Mouse (Mus musculus): ENCODE data around the gene Olfr342. TPM values are rescaled to one million over a fixed set of nuclear protein-coding genes. Genes with fewer than 3 reads are reported as not detected.

The Olfr342 gene
- total RNA-seq (2015) (not detected in 2 replicates), total RNA-seq (2017) (not detected in 2 replicates)

DNA sequence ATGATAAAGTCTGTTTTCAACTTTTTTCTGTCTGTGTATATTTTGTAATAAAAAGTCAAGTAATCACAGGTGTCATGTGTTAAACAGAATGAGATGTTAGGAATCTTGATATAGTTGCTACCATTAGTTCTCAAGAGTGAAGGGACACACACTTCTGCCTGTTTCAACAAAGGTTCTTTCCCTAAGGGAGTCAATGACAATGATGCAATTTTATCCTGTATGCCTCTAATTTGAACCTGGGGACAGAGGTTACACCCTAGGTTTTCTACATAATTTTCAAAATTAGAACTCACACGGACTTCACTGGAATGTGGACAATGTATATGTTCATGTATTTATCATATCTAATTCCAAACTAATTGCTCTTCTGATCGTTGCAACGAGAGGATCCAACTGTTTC is at the start of gene Olfr342:
TSS of gene Olfr342 (plus strand) at position 301 of the 400 bp plus-strand sequence.
- no peak for ATAC-seq (replicated peaks; ENCODE audit: poor library complexity)

DNA sequence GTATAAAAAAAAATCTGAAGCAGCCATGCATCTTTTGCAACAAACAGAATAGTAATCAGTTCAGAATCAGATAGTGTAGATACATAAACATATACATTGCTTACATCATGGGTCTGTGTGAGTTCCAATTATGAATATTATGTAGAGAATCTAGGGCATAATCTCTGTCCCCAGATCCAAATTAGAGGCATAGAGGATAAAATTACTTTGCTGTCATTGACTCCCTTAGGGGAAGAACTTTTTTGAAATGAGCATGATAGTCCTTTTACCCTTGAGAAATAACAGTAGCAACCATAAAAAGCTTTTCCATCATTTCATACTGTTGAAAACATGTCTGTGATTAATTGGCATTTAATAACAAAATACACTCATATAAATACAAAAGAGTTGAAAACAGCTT is 42.4 kb upstream of the Olfr342 start, which contains the start of gene Olfr341:
TSS of gene Olfr341 (minus strand) at position 101 of the 400 bp plus-strand sequence.
- no peak for ATAC-seq (replicated peaks; ENCODE audit: poor library complexity)

DNA sequence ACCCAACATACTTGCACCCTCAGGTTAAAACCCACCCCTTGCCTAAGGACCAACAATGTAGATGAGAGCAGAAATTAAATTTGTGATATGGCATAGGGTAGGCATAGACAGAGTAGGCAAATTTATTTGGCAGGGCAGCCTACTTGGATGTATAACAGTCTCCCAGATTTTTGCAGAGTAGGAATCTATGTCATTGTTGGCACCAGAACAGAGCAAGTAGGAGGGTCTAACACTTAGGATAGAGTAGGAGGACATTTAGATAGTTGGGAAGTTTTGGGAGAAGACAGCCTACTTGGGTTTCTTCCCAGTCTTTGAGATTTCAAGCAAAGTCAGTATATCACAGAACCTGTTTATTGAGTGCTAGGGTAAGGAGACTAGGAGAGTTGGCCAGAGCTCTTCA is 40.4 kb downstream of the Olfr342 start:
- no peak for ATAC-seq (replicated peaks; ENCODE audit: poor library complexity)

DNA sequence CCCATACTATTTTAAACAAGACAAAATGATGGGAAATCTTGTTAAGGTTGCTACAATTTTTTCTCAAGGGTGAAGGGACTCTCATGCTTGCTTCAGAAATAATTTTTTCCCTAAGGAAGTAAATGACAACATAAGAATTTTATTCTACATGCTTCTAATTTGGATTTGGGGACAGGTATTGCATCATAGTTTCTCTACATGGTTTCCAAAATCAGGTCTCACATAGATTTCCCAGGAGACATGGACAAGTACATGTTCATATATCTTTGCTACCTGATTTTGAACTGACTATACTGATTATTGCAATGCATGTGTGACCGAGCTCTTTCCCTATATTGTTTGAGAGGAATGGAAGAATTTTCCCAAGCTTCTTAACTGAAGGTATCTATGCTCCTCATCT is 41.6 kb downstream of the Olfr342 start, which contains the start of gene Olfr344:
TSS of gene Olfr344 (plus strand) at position 301 of the 400 bp plus-strand sequence.
- no peak for ATAC-seq (replicated peaks; ENCODE audit: poor library complexity)

DNA sequence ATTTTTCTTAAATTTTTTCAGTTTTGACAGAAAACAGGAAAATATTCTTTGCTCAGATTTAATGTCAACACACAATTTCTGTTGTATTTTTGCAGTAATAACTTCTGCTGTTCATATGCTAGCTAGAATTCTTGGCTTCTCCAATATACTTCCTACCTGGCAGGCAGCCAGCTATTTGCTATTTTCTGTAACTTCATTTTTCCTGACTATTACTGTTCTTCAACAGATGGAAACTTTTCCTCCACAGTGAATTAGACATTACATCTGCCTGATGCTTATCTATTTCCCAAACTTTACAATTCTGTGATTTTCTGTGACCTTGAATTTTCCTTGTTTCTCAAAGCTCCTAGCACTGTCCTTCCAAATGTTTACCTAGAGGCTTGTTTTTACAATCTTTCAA is 42.2 kb downstream of the Olfr342 start:
- ATAC-seq (replicated peaks; ENCODE audit: poor library complexity): no peak

DNA sequence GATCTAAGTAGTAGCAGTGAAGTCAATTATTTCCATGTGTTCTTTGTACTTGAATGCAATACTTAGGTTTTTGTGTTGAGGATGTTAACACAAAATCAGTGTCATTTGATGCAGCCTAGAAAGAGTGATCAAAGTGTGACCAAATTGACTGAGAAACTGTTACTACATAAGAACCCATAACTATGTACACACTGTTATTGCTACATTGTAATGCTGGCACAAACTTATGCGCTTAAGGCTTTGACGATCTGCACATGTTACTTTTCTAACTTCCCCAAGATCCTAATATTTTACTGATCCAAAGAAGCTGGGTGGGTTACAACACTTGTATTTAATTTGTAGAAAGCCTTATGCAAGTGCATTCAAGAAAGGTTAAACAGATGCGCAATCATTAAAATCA is 43.0 kb downstream of the Olfr342 start:
- no peak for ATAC-seq (replicated peaks; ENCODE audit: poor library complexity)

Other genes starting within 250 kb of the Olfr342 start
- not detected in 2 replicates for gene Olfr338, start 151.5 kb upstream of the Olfr342 start, total RNA-seq (2015)
- not detected in 2 replicates for gene Olfr338, start 151.5 kb upstream of the Olfr342 start, total RNA-seq (2017)
- gene Olfr339, start 106.1 kb upstream of the Olfr342 start, total RNA-seq (2015): not detected in 2 replicates
- not detected in 2 replicates for gene Olfr339, start 106.1 kb upstream of the Olfr342 start, total RNA-seq (2017)
- not detected in 2 replicates for gene Olfr340, start 72.4 kb upstream of the Olfr342 start, total RNA-seq (2015)
- gene Olfr340, start 72.4 kb upstream of the Olfr342 start, total RNA-seq (2017): not detected in 2 replicates
- not detected in 2 replicates for gene Olfr341, start 42.5 kb upstream of the Olfr342 start, total RNA-seq (2015)
- gene Olfr341, start 42.5 kb upstream of the Olfr342 start, total RNA-seq (2017): not detected in 2 replicates
- gene Olfr344, start 41.7 kb downstream of the Olfr342 start, total RNA-seq (2015): not detected in 2 replicates
- not detected in 2 replicates for gene Olfr344, start 41.7 kb downstream of the Olfr342 start, total RNA-seq (2017)
- not detected in 2 replicates for gene Olfr345, start 115.0 kb downstream of the Olfr342 start, total RNA-seq (2015)
- gene Olfr345, start 115.0 kb downstream of the Olfr342 start, total RNA-seq (2017): not detected in 2 replicates
- gene Olfr346, start 160.8 kb downstream of the Olfr342 start, total RNA-seq (2015): not detected in 2 replicates
- not detected in 2 replicates for gene Olfr346, start 160.8 kb downstream of the Olfr342 start, total RNA-seq (2017)
- not detected in 2 replicates for gene Olfr347, start 206.9 kb downstream of the Olfr342 start, total RNA-seq (2015)
- not detected in 2 replicates for gene Olfr347, start 206.9 kb downstream of the Olfr342 start, total RNA-seq (2017)